Mouse (Mus musculus): ENCODE measurements around the gene Vmn1r55.
A peak's percentile ranks its signal among the peaks of the same experiment; 100 is the strongest.
"Not testable (repeated sequence)": the region's sequence is repeated elsewhere in the genome, so short reads cannot be mapped to it uniquely, and the experiment has no call there.

Gene Vmn1r55

DNA sequence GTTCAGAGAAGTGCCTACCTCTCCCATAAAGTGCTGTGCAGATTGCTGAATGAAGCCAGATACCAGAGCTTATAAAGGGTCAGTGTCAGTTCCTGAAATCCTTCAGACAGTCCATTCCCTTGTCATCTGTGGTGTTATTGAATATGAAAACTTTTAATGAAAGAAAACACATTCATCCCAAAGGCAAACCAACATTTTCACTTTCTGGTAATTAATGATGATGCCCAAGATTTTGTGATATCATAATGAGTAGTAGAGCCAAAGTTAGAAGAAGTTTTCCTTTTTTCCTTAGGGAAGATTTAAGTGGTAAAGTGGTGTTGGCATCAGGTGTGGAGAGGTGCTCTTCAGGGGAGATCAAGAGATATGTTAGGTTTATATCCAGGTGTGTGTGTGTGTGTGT, at the start of gene Vmn1r55:
Gene Vmn1r55, minus strand, starts transcription at position 101 of the 400 bp plus-strand sequence.
- DNase-seq (ENCODE audit: low read depth, low spot score), result not testable (repeated sequence)

DNA sequence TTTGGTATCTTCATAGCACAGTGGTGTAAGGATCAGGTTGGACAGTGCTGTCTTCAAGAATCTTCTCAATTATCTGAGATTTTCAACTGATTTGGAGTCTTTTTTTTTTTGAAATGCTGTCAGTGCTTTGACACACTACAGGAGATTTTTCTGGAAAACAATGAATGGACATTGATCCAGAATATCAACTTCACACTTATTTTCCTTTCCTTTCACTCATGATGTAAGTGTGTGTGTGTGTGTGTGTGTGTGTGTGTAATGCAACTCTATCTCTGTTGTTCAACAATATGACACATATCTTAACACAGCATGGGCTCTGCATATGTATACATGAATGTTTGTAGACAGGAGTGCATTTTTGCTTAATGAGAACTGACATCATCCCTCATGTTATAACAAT, 47.2 kb upstream of the Vmn1r55 start, which contains the start of gene Vmn1r56:
Gene Vmn1r56, minus strand, starts transcription at position 101 of the 400 bp plus-strand sequence.
- DNase-seq (ENCODE audit: low read depth, low spot score), result not testable (repeated sequence)

GRCm38 (mm10) chr7:5125549-5126406, 23.7 kb downstream of the Vmn1r55 start, which contains the start of gene Rasl2-9:
TSS of gene Rasl2-9 (minus strand) at chr7:5125950.
- peak; percentile 55 for DNase-seq (ENCODE audit: low read depth, low spot score)

GRCm38 (mm10) chr7:5125078-5125477, 24.4 kb downstream of the Vmn1r55 start:
- no peak for DNase-seq (ENCODE audit: low read depth, low spot score)

- DNase-seq (ENCODE audit: low read depth, low spot score), result no peak
Observed at GRCm38 (mm10) chr7:5116850-5117249, 32.6 kb downstream of the Vmn1r55 start, which contains the start of gene Rfpl4. TSS of gene Rfpl4 (minus strand) at chr7:5116950.

DNA sequence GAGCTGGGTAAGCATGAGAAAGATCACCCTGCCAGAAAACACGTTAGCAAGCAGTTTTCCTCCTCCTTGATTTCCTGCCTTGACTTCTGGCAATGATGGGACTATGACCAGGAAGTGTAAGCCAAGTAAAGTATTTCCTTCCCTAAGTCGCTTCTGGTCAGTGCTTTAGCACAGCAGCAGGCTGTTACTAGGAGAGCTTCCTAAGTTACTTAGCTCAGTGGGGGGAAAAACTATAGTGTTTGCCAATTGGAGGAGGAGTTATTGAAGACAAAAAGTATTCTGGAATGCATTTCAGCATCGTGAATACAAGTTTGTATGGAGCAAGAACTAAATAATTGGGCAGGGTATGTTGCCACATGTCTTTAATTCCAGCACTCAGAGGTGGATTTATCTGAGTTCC, 36.8 kb downstream of the Vmn1r55 start:
- DNase-seq (ENCODE audit: low read depth, low spot score), result no peak

- no peak for DNase-seq (ENCODE audit: low read depth, low spot score)
Observed at GRCm38 (mm10) chr7:5109301-5109700, 40.2 kb downstream of the Vmn1r55 start.

- no peak for DNase-seq (ENCODE audit: low read depth, low spot score)
Observed at GRCm38 (mm10) chr7:5108272-5108671, 41.2 kb downstream of the Vmn1r55 start.

DNA sequence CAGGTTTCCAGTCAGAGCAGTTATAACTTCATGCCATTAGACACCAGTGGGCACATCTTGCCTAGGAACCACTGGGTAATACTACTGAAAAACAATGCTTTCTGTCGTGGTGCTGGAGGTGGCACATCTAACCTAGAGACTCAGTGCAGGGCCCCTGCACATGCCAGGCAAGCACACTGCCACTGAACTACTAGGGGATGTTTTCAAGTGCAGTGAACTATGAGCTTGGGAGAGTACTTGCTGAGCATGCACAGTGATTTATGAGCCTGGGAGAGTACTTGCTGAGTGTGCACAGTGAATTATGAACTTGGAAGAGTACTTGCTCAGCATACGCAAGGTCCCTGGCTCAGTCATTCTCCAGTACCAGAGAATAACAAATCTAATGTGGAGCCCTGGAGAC, 46.9 kb downstream of the Vmn1r55 start:
- DNase-seq (ENCODE audit: low read depth, low spot score), result no peak

- DNase-seq (ENCODE audit: low read depth, low spot score), result no peak
Observed at GRCm38 (mm10) chr7:5101066-5101663, 48.3 kb downstream of the Vmn1r55 start.

DNA sequence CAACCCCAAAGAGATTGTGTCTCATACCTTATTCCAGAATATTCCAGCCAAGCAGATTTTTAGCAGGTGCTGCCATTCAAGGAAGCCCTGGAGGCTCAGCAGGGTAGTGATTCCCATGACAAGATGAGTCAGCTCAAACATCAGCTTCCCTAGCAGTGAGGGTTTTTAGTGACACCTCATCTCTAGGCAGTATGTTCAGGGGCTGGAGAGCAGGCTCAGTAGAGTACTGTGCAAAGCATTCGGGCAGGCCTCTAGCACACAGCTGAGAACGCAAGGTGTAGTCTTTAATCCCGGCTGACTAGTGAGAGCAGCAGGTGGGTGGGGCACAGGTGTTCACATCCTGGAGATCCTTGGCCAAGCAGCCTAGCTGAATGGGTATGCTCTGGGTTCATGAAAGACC, 49.7 kb downstream of the Vmn1r55 start:
- DNase-seq (ENCODE audit: low read depth, low spot score), result no peak

GRCm38 (mm10) chr7:5098769-5099168, 50.7 kb downstream of the Vmn1r55 start:
- no peak for DNase-seq (ENCODE audit: low read depth, low spot score)

- no peak for DNase-seq (ENCODE audit: low read depth, low spot score)
Observed at GRCm38 (mm10) chr7:5092831-5093510, 56.5 kb downstream of the Vmn1r55 start.

DNA sequence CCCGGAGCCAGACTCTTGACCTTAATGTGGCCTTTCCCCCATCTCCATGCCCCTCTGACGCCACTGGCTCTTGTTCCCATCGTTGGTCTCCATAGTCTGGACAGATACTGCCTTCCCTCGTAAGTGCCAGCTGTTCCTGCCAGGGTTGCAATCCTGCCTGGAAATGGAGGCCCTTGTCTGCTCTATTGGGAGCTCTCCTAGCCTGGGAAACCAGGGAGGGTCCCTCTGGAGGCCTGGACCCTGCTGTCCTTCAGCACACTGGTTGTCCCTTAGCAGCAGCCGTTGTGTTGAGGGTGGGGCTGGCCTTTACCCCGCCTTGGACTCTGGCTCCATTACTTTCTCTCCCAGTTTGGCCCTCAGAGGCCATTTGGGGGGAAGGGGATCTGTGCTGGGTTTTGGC, 57.1 kb downstream of the Vmn1r55 start:
- no peak for DNase-seq (ENCODE audit: low read depth, low spot score)

- DNase-seq (ENCODE audit: low read depth, low spot score), result no peak
Observed at GRCm38 (mm10) chr7:5091008-5091728, 58.3 kb downstream of the Vmn1r55 start.

- DNase-seq (ENCODE audit: low read depth, low spot score), result no peak
Observed at GRCm38 (mm10) chr7:5089853-5090252, 59.6 kb downstream of the Vmn1r55 start.

DNA sequence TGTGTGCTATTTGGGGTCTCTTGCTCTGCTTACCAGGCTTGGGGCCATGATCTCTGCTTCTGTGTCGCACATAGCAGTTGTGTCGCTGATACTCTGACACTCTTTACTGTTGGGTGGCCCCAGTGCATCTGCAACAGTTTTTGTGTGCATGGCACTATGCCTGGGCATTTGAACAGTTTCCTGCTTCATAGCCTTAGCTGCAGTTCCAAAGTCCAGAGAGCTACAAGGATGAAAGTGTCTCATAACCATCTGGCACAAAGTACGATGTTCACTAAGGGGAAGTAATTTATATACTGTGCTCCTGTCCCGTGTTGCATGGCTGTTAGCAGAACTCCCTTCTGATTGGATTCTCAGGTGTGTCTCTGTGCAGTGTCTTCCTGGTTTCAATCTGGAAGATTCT, 61.6 kb downstream of the Vmn1r55 start:
- no peak for DNase-seq (ENCODE audit: low read depth, low spot score)

DNA sequence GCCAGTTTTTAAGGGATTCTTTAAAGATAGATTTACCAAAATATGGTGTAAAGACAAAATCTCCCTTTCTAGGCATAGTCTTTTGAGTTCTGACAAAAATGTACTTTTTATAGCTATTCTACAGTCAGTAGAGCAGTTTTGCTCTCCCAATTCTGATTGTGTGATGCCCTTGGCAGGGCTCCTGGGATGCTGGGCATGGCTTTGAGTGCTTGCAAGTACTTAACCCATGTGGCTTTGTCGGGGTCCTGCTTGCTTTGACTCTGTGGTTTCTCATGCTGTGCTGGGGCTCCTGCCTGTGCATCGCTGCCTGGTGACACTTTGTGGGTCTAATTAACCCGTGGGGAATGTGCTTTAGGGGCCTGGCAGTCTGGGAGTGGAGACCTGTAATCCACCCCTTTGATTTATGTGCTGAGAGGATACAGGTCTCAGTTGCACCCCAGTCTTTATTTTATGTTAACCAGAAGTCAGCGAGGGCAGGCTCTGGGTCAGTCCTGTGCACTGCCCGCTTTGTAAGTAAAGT, 62.5 kb downstream of the Vmn1r55 start:
- DNase-seq (ENCODE audit: low read depth, low spot score), result no peak

- DNase-seq (ENCODE audit: low read depth, low spot score), result no peak
Observed at GRCm38 (mm10) chr7:5085512-5085911, 64.0 kb downstream of the Vmn1r55 start.

DNA sequence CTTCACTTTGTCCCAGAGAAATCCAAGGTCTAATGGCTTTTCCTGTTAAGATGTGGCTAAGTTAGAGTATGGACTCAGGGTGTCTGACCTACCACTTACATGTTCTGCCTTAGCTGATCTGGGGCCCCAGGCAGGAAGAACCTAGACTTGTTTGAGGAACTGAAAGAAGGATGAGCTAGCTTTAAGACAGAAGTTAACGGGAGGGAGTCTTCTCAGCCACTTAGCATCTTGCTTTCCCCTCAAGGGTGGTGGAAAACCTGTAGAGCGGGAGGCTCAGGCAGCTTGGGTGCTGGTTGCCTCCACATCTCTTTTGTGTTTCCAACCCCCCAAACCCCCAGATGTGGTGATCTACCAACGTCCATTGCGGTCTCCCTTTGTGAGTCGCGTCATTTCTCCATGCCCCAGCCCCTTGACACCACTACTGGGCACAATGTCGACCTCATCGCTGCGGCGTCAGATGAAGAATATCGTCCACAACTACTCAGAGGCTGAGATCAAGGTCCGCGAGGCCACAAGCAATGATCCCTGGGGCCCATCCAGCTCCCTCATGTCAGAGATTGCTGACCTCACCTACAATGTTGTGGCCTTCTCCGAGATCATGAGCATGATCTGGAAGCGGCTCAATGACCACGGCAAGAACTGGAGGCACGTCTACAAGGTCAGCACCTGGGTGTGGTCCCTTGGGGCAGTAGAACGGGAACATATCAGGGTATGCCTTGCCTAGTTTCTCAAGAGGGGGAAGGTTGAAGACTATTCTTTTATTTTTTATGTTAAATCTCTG, 66.0 kb downstream of the Vmn1r55 start:
- DNase-seq (ENCODE audit: low read depth, low spot score), result no peak

GRCm38 (mm10) chr7:5081939-5082338, 67.5 kb downstream of the Vmn1r55 start:
- DNase-seq (ENCODE audit: low read depth, low spot score), result no peak

Measured in mesoderm, embryonic 11.5 days (tissue).